Mouse (Mus musculus) stomach, embryonic 14.5 days (tissue): Measurements from ENCODE around the gene Calhm2. TPM values are rescaled to one million over a fixed set of nuclear protein-coding genes. Genes with fewer than 3 reads are reported as not detected.

Experiments used
- ATAC-seq: fragments of 200-750 bp; cut with Nextera tagmentation; 2 replicates; pipeline ENCODE4 v1.8.0; 2017; ENCODE audit warnings: low read depth, moderate TSS enrichment; ENCODE audit not compliant: insufficient number of reproducible peaks, insufficient read depth, low FRiP score
- H3K27ac ChIP-seq: fragments of 300-500 bp; sonication (generic); 2 replicates; pipeline ENCODE4 v1.5.1; 2014; ENCODE audit warnings: mild to moderate bottlenecking, low read length, moderate library complexity, mixed read lengths
- H3K27me3 ChIP-seq: fragments of 300-500 bp; sonication (generic); 2 replicates; pipeline ENCODE4 v1.6.1; 2014; ENCODE audit warnings: low read length, control low read depth, mixed read lengths; ENCODE audit not compliant: control insufficient read depth, insufficient read depth
- H3K36me3 ChIP-seq: fragments of 300-500 bp; sonication (generic); 2 replicates; pipeline ENCODE4 v1.6.1; 2014; ENCODE audit warnings: mild to moderate bottlenecking, control low read depth, low read length, moderate library complexity, mixed read lengths; ENCODE audit not compliant: control insufficient read depth, insufficient read depth
- H3K4me1 ChIP-seq: fragments of 300-500 bp; sonication (generic); 2 replicates; pipeline ENCODE4 v1.6.1; 2014; ENCODE audit warnings: low read length, control low read depth, mixed read lengths; ENCODE audit not compliant: control insufficient read depth, insufficient read depth
- H3K4me2 ChIP-seq: fragments of 300-500 bp; sonication (generic); replicated peaks from 2 replicates; pipeline ENCODE4 v1.6.1; 2014; ENCODE audit warnings: low read depth, low read length, control low read depth
- H3K4me3 ChIP-seq: fragments of 300-500 bp; sonication (generic); 2 replicates; pipeline ENCODE4 v1.5.1; 2014; ENCODE audit warnings: low read depth, low read length, control low read depth
- H3K9ac ChIP-seq: fragments of 300-500 bp; sonication (generic); replicated peaks from 2 replicates; pipeline ENCODE4 v1.6.1; 2014; ENCODE audit warnings: low read depth, mild to moderate bottlenecking, control low read depth, low read length, moderate library complexity, mixed read lengths
- H3K9me3 ChIP-seq: fragments of 300-500 bp; sonication (generic); 2 replicates; pipeline ENCODE4 v1.6.1; 2016; ENCODE audit warnings: low read depth, low read length, control low read depth; ENCODE audit not compliant: control insufficient read depth
- WGBS: fragments of 180-500 bp; shearing (Covaris S2); extraction: QIAGEN DNeasy Blood & Tissue Kit; methylation state at CpG from one replicate; pipeline ENCODE4 v1.1.7; 2014; 5-methylcytosine and 5-hydroxymethylcytosine counted together
- polyA plus RNA-seq: library from polyadenylated mRNA; unstranded; fragments of >200 nt; fragmentation: Nextera tagmentation; extraction: Ambion mirVana; gene quantifications from 2 replicates; pipeline ENCODE4 v1.2.1, GENCODE M21; 2014

The Calhm2 gene
- polyA plus RNA-seq, 1 experiment from 2014 or later, result 2.3 TPM

DNA sequence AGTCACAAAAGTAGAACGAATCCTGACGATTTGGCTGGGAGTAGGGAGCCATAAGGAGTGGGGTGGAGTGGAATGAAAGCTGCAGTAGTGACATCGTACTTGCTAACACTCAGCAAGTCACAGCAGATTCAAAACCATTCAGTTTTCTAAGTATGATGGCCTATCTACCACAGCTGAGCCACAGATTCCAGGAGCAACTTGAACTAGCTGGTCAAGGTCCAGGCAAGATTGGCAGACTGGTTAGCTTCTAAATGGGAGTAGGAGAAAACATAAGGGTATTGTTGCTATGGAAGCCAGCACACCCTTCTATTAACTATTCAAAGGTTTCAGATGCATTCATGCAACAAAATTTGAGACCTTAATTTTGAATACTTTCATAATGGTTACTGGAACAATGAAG is 49.9 kb downstream of the Calhm2 start:
- no peak overlapping the region for H3K9ac ChIP-seq
- H3K4me2 ChIP-seq, result no peak overlapping the region
- H3K9me3 ChIP-seq, result no peaks in the 10 kb centered on the region
- WGBS, result 85% methylated on average over 3 of the region's 3 CpGs
- peaks cover 34% of the 10 kb centered on the region for H3K36me3 ChIP-seq
- H3K27ac ChIP-seq, result no peak overlapping the region
- ATAC-seq, result no peak
- H3K4me1 ChIP-seq, result peaks cover 16% of the 10 kb centered on the region
- no peak overlapping the region for H3K4me3 ChIP-seq
- no peaks in the 10 kb centered on the region for H3K27me3 ChIP-seq

DNA sequence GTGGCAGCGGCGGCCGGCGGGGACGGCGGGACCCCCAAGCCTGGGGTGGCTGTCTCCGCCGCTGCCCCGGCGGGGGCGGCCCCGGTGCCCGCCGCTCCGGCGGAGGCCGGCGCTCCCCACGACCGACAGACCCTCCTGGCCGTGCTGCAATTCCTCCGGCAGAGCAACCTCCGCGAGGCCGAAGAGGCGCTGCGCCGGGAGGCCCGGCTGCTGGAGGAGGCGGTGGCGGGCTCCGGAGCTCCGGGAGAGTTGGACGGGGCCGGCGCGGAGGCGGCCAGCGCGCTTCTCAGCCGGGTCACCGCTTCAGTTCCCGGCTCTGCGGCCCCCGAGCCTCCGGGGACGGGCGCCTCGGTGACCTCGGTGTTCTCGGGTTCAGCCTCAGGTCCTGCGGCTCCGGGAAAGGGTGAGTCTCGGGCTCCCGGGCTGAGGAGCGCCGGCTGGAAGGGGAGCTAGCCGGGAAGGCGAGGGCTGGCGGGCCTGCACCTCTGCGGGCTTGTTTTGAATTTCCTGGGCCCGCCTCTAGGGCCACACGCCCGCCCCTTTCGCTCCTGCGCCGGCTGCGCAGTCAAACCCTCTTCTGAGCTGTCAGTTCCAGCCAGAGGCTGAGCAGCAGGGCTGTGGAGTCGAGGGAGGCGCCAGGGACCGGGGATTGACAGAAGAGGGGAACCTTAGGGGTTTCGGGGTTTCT is 70.0 kb downstream of the Calhm2 start:
- under 1% methylated on average over 54 of the region's 72 CpGs for WGBS
- H3K4me2 ChIP-seq, result peak overlapping the region; percentile 62
- ATAC-seq, result peak; percentile 94
- peak overlapping the region; percentile 99 for H3K4me3 ChIP-seq
- peaks cover 15% of the 10 kb centered on the region for H3K36me3 ChIP-seq
- peak overlapping the region; percentile 84 for H3K27ac ChIP-seq
- no peaks in the 10 kb centered on the region for H3K4me1 ChIP-seq
- H3K9me3 ChIP-seq, result no peaks in the 10 kb centered on the region
- peak overlapping the region; percentile 90 for H3K9ac ChIP-seq
- H3K27me3 ChIP-seq, result no peaks in the 10 kb centered on the region

DNA sequence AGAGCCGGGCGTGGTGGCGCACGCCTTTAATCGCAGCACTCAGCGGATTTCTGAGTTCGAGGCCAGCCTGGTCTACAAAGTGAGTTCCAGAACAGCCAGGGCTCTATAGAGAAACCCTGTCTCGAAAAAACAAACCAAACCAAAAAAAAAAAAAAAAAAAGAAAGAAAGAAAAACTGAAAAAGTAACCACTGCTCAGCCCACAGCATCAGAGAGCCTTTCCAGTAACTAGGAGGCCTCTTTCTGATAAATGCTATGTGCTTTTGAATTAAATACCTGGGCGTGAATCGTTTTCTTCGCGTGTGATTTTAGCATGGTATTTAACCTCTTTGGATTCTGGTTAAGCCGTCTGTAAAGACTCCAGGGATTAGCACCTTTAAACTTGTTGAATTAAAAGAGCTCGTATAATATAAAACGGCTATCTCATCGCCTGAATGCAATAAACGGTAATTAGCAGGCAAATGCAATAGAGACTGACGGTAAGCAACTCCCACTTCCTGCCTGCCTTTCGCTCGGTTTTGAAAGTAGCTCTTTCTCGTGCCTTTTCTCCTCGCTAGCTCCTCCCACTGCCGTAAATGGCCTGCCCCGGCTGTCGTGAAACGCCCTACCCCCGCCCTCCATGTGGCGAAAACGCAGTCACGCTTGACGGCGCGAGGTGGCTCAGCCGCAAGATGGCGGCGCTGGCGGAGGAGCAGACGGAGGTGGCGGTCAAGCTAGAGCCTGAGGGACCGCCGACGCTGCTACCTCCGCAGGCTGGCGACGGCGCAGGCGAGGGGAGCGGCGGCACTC is 70.8 kb downstream of the Calhm2 start, which contains the start of gene Taf5:
TSS of gene Taf5 (plus strand) at position 651 of the 787 bp plus-strand sequence.
- WGBS, result 10% methylated on average over 42 of the region's 49 CpGs
- Histone ChIP-seq H3K4me3 (peak within 1 kb of the TSS; percentile 99), H3K27ac (peak within 1 kb of the TSS; percentile 84), H3K4me2 (peak within 1 kb of the TSS; percentile 62), H3K9ac (peak within 1 kb of the TSS; percentile 90), H3K27me3 (no peaks in the 10 kb centered on the region), H3K36me3 (peaks cover 10% of the 10 kb centered on the region; the same call in 1 of the 2 replicates), H3K4me1 (no peaks in the 10 kb centered on the region), H3K9me3 (no peaks in the 10 kb centered on the region)
- ATAC-seq, result peak; percentile 80

DNA sequence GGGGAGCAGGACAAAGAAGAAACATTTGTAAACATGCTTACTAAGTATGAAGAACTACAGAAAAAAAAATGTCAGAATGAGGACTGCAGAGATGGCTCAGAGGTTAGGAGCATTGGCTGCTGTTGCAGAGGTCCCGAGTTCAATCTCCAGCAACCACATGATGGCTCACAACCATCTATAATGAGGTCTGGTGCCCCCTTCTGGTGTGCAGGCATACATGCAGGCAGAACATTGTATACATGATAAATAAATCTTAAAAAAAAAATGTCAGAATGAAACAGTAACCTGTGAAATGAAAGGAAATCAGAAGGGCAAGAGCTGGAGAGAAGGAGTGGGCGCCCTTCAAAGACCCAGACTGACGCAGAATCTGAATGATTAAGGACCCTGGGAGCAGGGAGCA is 72.2 kb downstream of the Calhm2 start:
- Histone ChIP-seq H3K9ac (no peak overlapping the region), H3K27me3 (no peaks in the 10 kb centered on the region), H3K4me2 (no peak overlapping the region), H3K4me1 (no peaks in the 10 kb centered on the region), H3K27ac (no peak overlapping the region), H3K9me3 (no peaks in the 10 kb centered on the region), H3K36me3 (peaks cover 2% of the 10 kb centered on the region; the same call in 1 of the 2 replicates), H3K4me3 (no peak overlapping the region)
- no peak for ATAC-seq
- 95% methylated on average over 3 of the region's 3 CpGs for WGBS

DNA sequence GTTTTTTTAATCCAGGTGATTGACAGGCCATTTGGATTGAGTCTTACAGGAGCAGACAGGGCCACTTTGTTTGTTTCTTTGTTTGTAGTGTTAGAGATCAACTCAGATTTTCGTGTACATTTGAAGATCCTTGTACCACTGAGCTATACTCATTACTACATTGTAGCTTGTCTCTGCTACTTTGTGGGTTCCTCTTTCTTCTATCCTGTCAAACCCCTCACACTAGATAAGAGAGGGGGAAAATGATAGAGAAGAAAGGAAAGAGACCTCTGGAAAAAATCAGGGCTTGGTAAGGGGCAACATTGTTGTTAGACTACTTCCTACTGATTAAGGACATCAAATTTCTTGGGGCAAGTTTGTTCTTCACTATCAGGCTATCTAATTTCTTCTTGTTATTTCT is 80.4 kb downstream of the Calhm2 start:
- H3K9ac ChIP-seq, result no peak overlapping the region
- H3K9me3 ChIP-seq, result no peaks in the 10 kb centered on the region
- H3K4me1 ChIP-seq, result no peaks in the 10 kb centered on the region
- no peak overlapping the region for H3K27ac ChIP-seq
- no peaks in the 10 kb centered on the region for H3K27me3 ChIP-seq
- ATAC-seq, result no peak
- no peaks in the 10 kb centered on the region for H3K36me3 ChIP-seq
- H3K4me2 ChIP-seq, result no peak overlapping the region
- no peak overlapping the region for H3K4me3 ChIP-seq
- 75% methylated on average over 1 of the region's 1 CpGs for WGBS

Other genes with a start within 250 kb of the Calhm2 start
- 16.0 and 18.7 TPM in 2 replicates for gene Ina, start 123.6 kb downstream of the Calhm2 start, polyA plus RNA-seq
- gene Nt5c2, start 123.1 kb downstream of the Calhm2 start, polyA plus RNA-seq, result 84.2 and 106 TPM in 2 replicates
- 22.0 and 24.0 TPM in 2 replicates for gene Pcgf6, start 87.4 kb downstream of the Calhm2 start, polyA plus RNA-seq
- 7.3 and 8.5 TPM in 2 replicates for gene Taf5, start 70.5 kb downstream of the Calhm2 start, polyA plus RNA-seq
- 1,169 and 1,234 TPM in 2 replicates for gene Usmg5, start 47.6 kb downstream of the Calhm2 start, polyA plus RNA-seq
- gene Pdcd11, start 47.5 kb downstream of the Calhm2 start, polyA plus RNA-seq, result 10.0 and 11.6 TPM in 2 replicates
- gene Calhm1, start 6.0 kb upstream of the Calhm2 start, polyA plus RNA-seq, result not detected in 2 replicates
- gene Calhm3, start 19.5 kb upstream of the Calhm2 start, polyA plus RNA-seq, result not detected in 2 replicates
- 9.5 and 10.2 TPM in 2 replicates for gene Neurl1a, start 40.5 kb upstream of the Calhm2 start, polyA plus RNA-seq